Mouse (Mus musculus): Measurements from ENCODE around the gene Ifih1. TPM values are rescaled to one million over a fixed set of nuclear protein-coding genes. Genes with fewer than 3 reads are reported as not detected.

The Ifih1 gene
- total and polyA plus RNA-seq, 2 experiments from 2014 or later = 2.0 to 3.5 TPM

GRCm38 (mm10) chr2:62654519-62655338 is 8.7 kb upstream of the Ifih1 start:
- no peak overlapping the region for H3K9ac ChIP-seq (replicated peaks; ENCODE audit: low read length)
- H3K27me3 ChIP-seq (ENCODE audit: insufficient read depth, low read length) = no peaks in the 10 kb centered on the region
- 42% methylated on average over 7 of the region's 7 CpGs for WGBS
- H3K36me3 ChIP-seq (ENCODE audit: insufficient read depth, low read length) = no peaks in the 10 kb centered on the region
- peak; percentile 78 for TF ChIP-seq CTCF (IDR thresholded peaks at IDR 0.05; ENCODE audit: low read depth)
- H3K4me3 ChIP-seq (ENCODE audit: low read length) = no peak overlapping the region
- no peaks in the 10 kb centered on the region for H3K9me3 ChIP-seq (ENCODE audit: low read length)
- no peak overlapping the region for H3K27ac ChIP-seq
- DNase-seq (ENCODE audit: low spot score) (peak; percentile 87), ATAC-seq (peak; percentile 86)
- no peak overlapping the region for H3K4me2 ChIP-seq (ENCODE audit: low read depth, low read length)
- no peaks in the 10 kb centered on the region for H3K4me1 ChIP-seq (ENCODE audit: insufficient read depth, low read length)

DNA sequence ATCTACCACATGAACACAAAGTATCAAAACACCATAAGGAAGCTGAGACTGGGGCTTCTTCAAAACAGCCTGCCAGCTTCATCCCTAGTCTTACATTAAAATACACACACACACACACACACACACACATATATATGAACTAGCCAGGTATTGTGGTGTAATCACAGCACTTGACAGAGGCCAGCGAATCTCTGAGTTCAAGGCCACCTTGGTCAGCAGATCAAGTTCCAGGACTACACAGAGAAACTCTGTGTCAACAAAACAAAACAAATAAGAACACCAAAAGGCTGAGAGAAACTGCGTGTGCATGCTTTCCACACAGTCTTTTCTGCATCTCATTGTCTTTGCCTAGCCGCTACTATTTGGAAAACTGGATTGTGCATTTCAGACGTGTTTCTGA is 6.4 kb upstream of the Ifih1 start:
- Histone ChIP-seq H3K9ac (replicated peaks; ENCODE audit: low read length) (no peak overlapping the region), H3K9me3 (ENCODE audit: low read length) (no peaks in the 10 kb centered on the region), H3K4me2 (ENCODE audit: low read depth, low read length) (no peak overlapping the region), H3K27ac (no peak overlapping the region), H3K4me3 (ENCODE audit: low read length) (no peak overlapping the region), H3K36me3 (ENCODE audit: insufficient read depth, low read length) (no peaks in the 10 kb centered on the region), H3K4me1 (ENCODE audit: insufficient read depth, low read length) (no peaks in the 10 kb centered on the region), H3K27me3 (ENCODE audit: insufficient read depth, low read length) (no peaks in the 10 kb centered on the region)
- DNase-seq (ENCODE audit: low spot score) (no peak), ATAC-seq (no peak)
- TF ChIP-seq CTCF (IDR thresholded peaks at IDR 0.05; ENCODE audit: low read depth) = no peak
- WGBS = 84% methylated on average over 4 of the region's 4 CpGs

- no peak for TF ChIP-seq CTCF (IDR thresholded peaks at IDR 0.05; ENCODE audit: low read depth)
Measured at GRCm38 (mm10) chr2:62651890-62652289, 5.8 kb upstream of the Ifih1 start.

DNA sequence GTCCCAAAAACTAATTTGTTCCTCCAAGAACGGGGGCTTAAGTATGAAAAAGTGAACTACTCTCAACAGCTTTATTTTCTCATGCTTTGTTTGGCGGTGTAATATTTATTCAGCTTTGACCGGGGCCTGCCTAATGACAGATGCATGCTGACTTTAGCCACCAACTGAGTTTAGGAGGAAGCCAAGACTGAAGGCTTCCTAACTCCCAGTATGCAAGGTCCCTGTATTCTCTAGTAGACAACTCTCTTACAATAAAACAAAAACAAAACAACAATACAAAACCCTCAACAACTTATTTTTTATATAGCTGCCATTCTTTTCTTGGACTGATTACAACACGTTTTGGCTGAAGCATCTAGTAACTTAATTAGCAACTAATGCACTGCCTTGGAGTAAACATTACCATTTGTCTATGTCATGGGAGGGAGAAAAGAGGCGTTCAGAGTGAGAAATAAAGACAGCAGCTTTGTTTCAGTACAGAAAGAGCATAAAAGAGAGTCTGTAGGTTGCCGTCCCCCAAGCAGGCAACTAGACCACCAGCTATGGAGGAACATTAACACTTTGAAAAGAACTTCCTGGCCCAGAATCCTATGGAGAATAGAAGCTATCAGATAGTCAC is 725 bp upstream of the Ifih1 start:
- peaks cover 7% of the 10 kb centered on the region; the same call in 1 of the 2 replicates for H3K4me1 ChIP-seq (ENCODE audit: insufficient read depth, low read length)
- ATAC-seq (peak; percentile 63), DNase-seq (ENCODE audit: low spot score) (peak; percentile 28)

More at GRCm38 (mm10) chr2:62651890-62652289, 5.8 kb upstream of the Ifih1 start:
- Histone ChIP-seq H3K4me1 (ENCODE audit: insufficient read depth, low read length) (0 out of 2 replicates have a peak, but pooled peaks cover 2% of the 10 kb centered on the region), H3K4me3 (ENCODE audit: low read length) (no peak overlapping the region), H3K9me3 (ENCODE audit: low read length) (no peaks in the 10 kb centered on the region), H3K36me3 (ENCODE audit: insufficient read depth, low read length) (no peaks in the 10 kb centered on the region), H3K27ac (no peak overlapping the region), H3K9ac (replicated peaks; ENCODE audit: low read length) (no peak overlapping the region), H3K27me3 (ENCODE audit: insufficient read depth, low read length) (no peaks in the 10 kb centered on the region), H3K4me2 (ENCODE audit: low read depth, low read length) (no peak overlapping the region)
- no peak for DNase-seq (ENCODE audit: low spot score)
- 87% methylated on average over 4 of the region's 4 CpGs for WGBS
- no peak for ATAC-seq

GRCm38 (mm10) chr2:62645475-62645874 is 580 bp downstream of the Ifih1 start:
- no peaks in the 10 kb centered on the region for H3K36me3 ChIP-seq (ENCODE audit: insufficient read depth, low read length)
- no peak for DNase-seq (ENCODE audit: low spot score)
- H3K9me3 ChIP-seq (ENCODE audit: low read length) = no peaks in the 10 kb centered on the region
- H3K4me2 ChIP-seq (ENCODE audit: low read depth, low read length) = peak overlapping the region; percentile 70
- H3K4me1 ChIP-seq (ENCODE audit: insufficient read depth, low read length) = peaks cover 7% of the 10 kb centered on the region; the same call in 1 of the 2 replicates
- peak overlapping the region; percentile 40; the same call in 1 of the 2 replicates for H3K9ac ChIP-seq (replicated peaks; ENCODE audit: low read length)
- WGBS = 37% methylated on average over 12 of the region's 12 CpGs
- peak overlapping the region; percentile 50 for H3K4me3 ChIP-seq (ENCODE audit: low read length)
- TF ChIP-seq CTCF (IDR thresholded peaks at IDR 0.05; ENCODE audit: low read depth) = no peak
- no peak overlapping the region for H3K27ac ChIP-seq
- no peaks in the 10 kb centered on the region for H3K27me3 ChIP-seq (ENCODE audit: insufficient read depth, low read length)
- ATAC-seq = peak; percentile 39

More for the DNA sequence above, 725 bp upstream of the Ifih1 start:
- no peak for TF ChIP-seq CTCF (IDR thresholded peaks at IDR 0.05; ENCODE audit: low read depth)
- Histone ChIP-seq H3K36me3 (ENCODE audit: insufficient read depth, low read length) (no peaks in the 10 kb centered on the region), H3K9me3 (ENCODE audit: low read length) (no peaks in the 10 kb centered on the region), H3K27me3 (ENCODE audit: insufficient read depth, low read length) (no peaks in the 10 kb centered on the region), H3K9ac (replicated peaks; ENCODE audit: low read length) (peak overlapping the region; percentile 40; the same call in 1 of the 2 replicates), H3K4me2 (ENCODE audit: low read depth, low read length) (peak overlapping the region; percentile 70), H3K27ac (peak overlapping the region; percentile 51; the same call in 1 of the 2 replicates), H3K4me3 (ENCODE audit: low read length) (peak overlapping the region; percentile 50)
- 13% methylated on average over 6 of the region's 6 CpGs for WGBS

DNA sequence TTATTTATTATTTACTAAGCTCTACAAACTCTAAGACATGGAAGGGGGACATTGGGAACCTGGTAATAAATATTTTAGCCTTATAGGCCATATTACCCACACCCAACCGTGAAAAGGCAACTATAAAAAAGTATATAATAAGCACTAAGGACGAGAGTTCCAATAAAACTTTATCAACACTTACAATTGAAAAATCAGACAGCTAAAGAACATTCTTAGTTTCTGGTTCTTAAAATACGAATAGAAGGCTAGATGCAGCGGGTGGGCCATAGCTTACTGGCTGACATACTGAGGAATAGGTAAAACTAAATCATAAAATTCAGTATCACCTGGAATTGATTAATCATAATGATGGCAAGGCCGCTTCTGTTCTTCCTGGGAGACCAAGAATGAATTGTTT is 1.2 kb downstream of the Ifih1 start:
- DNase-seq (ENCODE audit: low spot score) (no peak), ATAC-seq (no peak)
- no peaks in the 10 kb centered on the region for H3K27me3 ChIP-seq (ENCODE audit: insufficient read depth, low read length)
- no peak overlapping the region for H3K9ac ChIP-seq (replicated peaks; ENCODE audit: low read length)
- H3K4me3 ChIP-seq (ENCODE audit: low read length) = no peak overlapping the region
- WGBS = 97% methylated on average over 5 of the region's 5 CpGs
- no peaks in the 10 kb centered on the region for H3K36me3 ChIP-seq (ENCODE audit: insufficient read depth, low read length)
- no peak overlapping the region for H3K4me2 ChIP-seq (ENCODE audit: low read depth, low read length)
- H3K4me1 ChIP-seq (ENCODE audit: insufficient read depth, low read length) = peaks cover 7% of the 10 kb centered on the region; the same call in 1 of the 2 replicates
- no peak for TF ChIP-seq CTCF (IDR thresholded peaks at IDR 0.05; ENCODE audit: low read depth)
- H3K27ac ChIP-seq = no peak overlapping the region
- H3K9me3 ChIP-seq (ENCODE audit: low read length) = no peaks in the 10 kb centered on the region
